In genomic region chr17:80644567-80644966, GRCm38 (mm10) we compare ENCODE assay signal across 25 mouse cellular contexts.
A peak's percentile ranks its signal among the peaks of the same experiment; 100 is the strongest.
DNase-seq lines count a peak whose midpoint lies in the region; ATAC-seq and TF ChIP-seq lines count a peak whose summit lies in the region.
"Had no signal": no experiment of that assay in that cellular context is flagged by ENCODE, and none has a peak within 500 bp of the region (broad histone marks: within the 10 kb centered on the region; RNA-seq: fewer than 3 reads in every experiment).

No protein-coding gene starts in this region.

- TF ChIP-seq CTCF in lung, embryonic 14.5 days (IDR thresholded peaks at IDR 0.05; ENCODE audit: low read depth): no peak
- TF ChIP-seq CTCF in lung, postnatal 0 days (IDR thresholded peaks at IDR 0.05): no peak

- H3K27ac ChIP-seq in lung, embryonic 14.5 days (ENCODE audit: low read depth): peak overlapping the region; percentile 61; the same call in 1 of the 2 replicates
- H3K27ac ChIP-seq in lung, postnatal 0 days (ENCODE audit: low read length): no peak overlapping the region
- H3K27ac ChIP-seq: embryonic facial prominence, embryonic 15.5 days; forebrain, embryonic 10.5 days; heart, adult 2 months; heart, embryonic 15.5 days; hindbrain, embryonic 10.5 days; hindbrain, embryonic 14.5 days had no signal

- H3K36me3 ChIP-seq in lung, embryonic 14.5 days (ENCODE audit: insufficient read depth): peaks cover 71% of the 10 kb centered on the region
- peaks cover 30% of the 10 kb centered on the region; the same call in 1 of the 2 replicates for H3K36me3 ChIP-seq in lung, postnatal 0 days (ENCODE audit: insufficient read depth, low read length)

- no peaks in the 10 kb centered on the region for H3K27me3 ChIP-seq in lung, embryonic 14.5 days (ENCODE audit: insufficient read depth, low read length)
- no peaks in the 10 kb centered on the region for H3K27me3 ChIP-seq in lung, postnatal 0 days (replicated peaks; ENCODE audit: insufficient read depth, low read length)
- H3K27me3 ChIP-seq: embryonic facial prominence, embryonic 15.5 days; heart, embryonic 15.5 days had no signal

- TF ChIP-seq EP300 in lung, postnatal 0 days (IDR thresholded peaks at IDR 0.05): no peak

- H3K9me3 ChIP-seq in lung, embryonic 14.5 days (ENCODE audit: low read depth, low read length): no peaks in the 10 kb centered on the region
- no peaks in the 10 kb centered on the region for H3K9me3 ChIP-seq in lung, postnatal 0 days (ENCODE audit: low read length)
- H3K9me3 ChIP-seq: embryonic facial prominence, embryonic 15.5 days; forebrain, embryonic 10.5 days; heart, embryonic 15.5 days; hindbrain, embryonic 10.5 days had no signal

- 58% methylated on average over 13 of the region's 13 CpGs for WGBS in lung, embryonic 14.5 days
- 50% methylated on average over 13 of the region's 13 CpGs for WGBS in lung, postnatal 0 days

- H3K4me2 ChIP-seq in lung, embryonic 14.5 days: no peak overlapping the region
- no peak overlapping the region for H3K4me2 ChIP-seq in lung, postnatal 0 days (replicated peaks; ENCODE audit: low read depth, low read length)
- H3K4me2 ChIP-seq: embryonic facial prominence, embryonic 15.5 days; heart, embryonic 11.5 days; heart, embryonic 15.5 days; hindbrain, embryonic 14.5 days had no signal

- no peak overlapping the region for H3K9ac ChIP-seq in lung, embryonic 14.5 days
- H3K9ac ChIP-seq in lung, postnatal 0 days (replicated peaks; ENCODE audit: low read depth): no peak overlapping the region
- H3K9ac ChIP-seq: embryonic facial prominence, embryonic 15.5 days; heart, embryonic 15.5 days; hindbrain, embryonic 14.5 days had no signal

- H3K4me3 ChIP-seq in lung, embryonic 14.5 days (ENCODE audit: low read depth, low read length): no peak overlapping the region
- H3K4me3 ChIP-seq in lung, postnatal 0 days (ENCODE audit: low read depth, low read length): no peak overlapping the region
- H3K4me3 ChIP-seq: embryonic facial prominence, embryonic 15.5 days; erythroblast, embryonic 14.5 days; forebrain, embryonic 10.5 days; heart, adult 2 months; heart, embryonic 15.5 days; hindbrain, embryonic 10.5 days had no signal

- peaks cover 3% of the 10 kb centered on the region; the same call in 1 of the 2 replicates for H3K4me1 ChIP-seq in lung, embryonic 14.5 days (ENCODE audit: insufficient read depth)
- no peaks in the 10 kb centered on the region for H3K4me1 ChIP-seq in lung, postnatal 0 days (ENCODE audit: insufficient read depth, low read depth, low read length)
- H3K4me1 ChIP-seq: embryonic facial prominence, embryonic 15.5 days; heart, embryonic 15.5 days; hindbrain, embryonic 10.5 days had no signal

- ATAC-seq in frontal cortex, adult (ENCODE audit: low TSS enrichment): 0 out of 2 replicates have a peak, but pooled peaks have one; percentile 31
- no peak for ATAC-seq in lung, embryonic 14.5 days (ENCODE audit: insufficient read depth)
- no peak for ATAC-seq in lung, postnatal 0 days
- ATAC-seq: CD4-positive, CD25-positive, alpha-beta regulatory T cell, adult 4 months; forebrain, embryonic 14.5 days had no signal

- peak; percentile 29 to 51 for DNase-seq in adrenal gland, adult (ENCODE audit: inconsistent age in 2 of 2, low spot score in 1 of 2)
- no peak for DNase-seq in adrenal gland, adult 18-20 months (ENCODE audit: low spot score in 2 of 2)
- no peak for DNase-seq in frontal cortex, postnatal 10 days (ENCODE audit: low spot score in 2 of 2)
- DNase-seq in lung, embryonic 14.5 days: no peak
- DNase-seq in lung, postnatal 0 days (ENCODE audit: low spot score): no peak
- DNase-seq in lung, postnatal 4 days: peak; percentile 34 to 52
- no peak for DNase-seq in lung, postnatal 36 days
- DNase-seq: B cell, adult 2 months; cerebellum, adult 11 months; cerebellum, adult 8-10 months; cerebellum, postnatal 14 days; embryo, embryonic 11 days; gastrocnemius, postnatal 10 days; heart, adult 2 months; heart, postnatal 14 days had no signal

Comparison
In these comparisons a context has a peak if more than half of its experiments do, and no peak if none do; other contexts are left out.
1. DNase-seq: peak in adrenal gland, adult (2 of 2) and lung, postnatal 4 days (2 of 2); none in adrenal gland, adult 18-20 months (0 of 2), frontal cortex, postnatal 10 days (0 of 2), lung, embryonic 14.5 days (single experiment), lung, postnatal 0 days (single experiment) and lung, postnatal 36 days (single experiment).